Mouse (Mus musculus) midbrain, embryonic 10.5 days (tissue): Measurements from ENCODE around the gene Plekhf1. TPM values are rescaled to one million over a fixed set of nuclear protein-coding genes. Genes with fewer than 3 reads are reported as not detected.

Experiments
- DNase-seq: peaks from one replicate; pipeline ENCODE4 v3.0.0-alpha.2; 2017; ENCODE audit warnings: low spot score
- H3K27ac ChIP-seq: fragments of 300-500 bp; sonication (generic); replicated peaks from 2 replicates; pipeline ENCODE4 v1.5.1; 2016; ENCODE audit warnings: mild to moderate bottlenecking
- H3K27me3 ChIP-seq: fragments of 300-500 bp; sonication (generic); 2 replicates; pipeline ENCODE4 v1.6.1; 2016; ENCODE audit warnings: low read depth, mild to moderate bottlenecking; ENCODE audit not compliant: poor library complexity, severe bottlenecking
- H3K36me3 ChIP-seq: fragments of 300-500 bp; sonication (generic); 2 replicates; pipeline ENCODE4 v1.6.1; 2016; ENCODE audit warnings: mild to moderate bottlenecking, moderate library complexity
- H3K4me1 ChIP-seq: fragments of 300-500 bp; sonication (generic); 2 replicates; pipeline ENCODE4 v1.6.1; 2016
- H3K4me3 ChIP-seq: fragments of 300-500 bp; sonication (generic); 2 replicates; pipeline ENCODE4 v1.5.1; 2016; ENCODE audit warnings: mild to moderate bottlenecking, moderate library complexity
- H3K9me3 ChIP-seq: fragments of 300-500 bp; sonication (generic); replicated peaks from 2 replicates; pipeline ENCODE4 v1.6.1; 2016; ENCODE audit warnings: mild to moderate bottlenecking
- WGBS: fragments of 180-500 bp; shearing (Covaris S2); methylation state at CpG from one replicate; pipeline ENCODE4 v1.1.7; 2016; 5-methylcytosine and 5-hydroxymethylcytosine counted together
- polyA plus RNA-seq: library from polyadenylated mRNA; unstranded; fragments of >200 nt; fragmentation: Nextera tagmentation; extraction: Ambion mirVana; gene quantifications from 2 replicates; pipeline ENCODE4 v1.2.1, GENCODE M21; 2016

Gene Plekhf1
- polyA plus RNA-seq: 2.3 and 2.6 TPM in 2 replicates

GRCm38 (mm10) chr7:38227900-38228298 is at the start of gene Plekhf1:
TSS of gene Plekhf1 (minus strand) at chr7:38228016.
- Histone ChIP-seq H3K4me1 (peaks cover 21% of the 10 kb centered on the region), H3K27me3 (peaks cover 27% of the 10 kb centered on the region), H3K4me3 (peak within 1 kb of the TSS; percentile 70), H3K9me3 (no peaks in the 10 kb centered on the region), H3K27ac (peak within 1 kb of the TSS; percentile 79), H3K36me3 (no peaks in the 10 kb centered on the region)
- peak; percentile 94 for DNase-seq
- under 1% methylated on average over 36 of the region's 36 CpGs for WGBS

- DNase-seq: no peak
- Histone ChIP-seq H3K36me3 (peaks cover 13% of the 10 kb centered on the region), H3K4me1 (peaks cover 17% of the 10 kb centered on the region), H3K4me3 (no peak overlapping the region), H3K9me3 (no peaks in the 10 kb centered on the region), H3K27me3 (no peaks in the 10 kb centered on the region), H3K27ac (no peak overlapping the region)
Observed at GRCm38 (mm10) chr7:38272551-38272950, 44.7 kb upstream of the Plekhf1 start.

GRCm38 (mm10) chr7:38271859-38272258 is 44.0 kb upstream of the Plekhf1 start:
- WGBS: 19% methylated on average over 4 of the region's 4 CpGs
- Histone ChIP-seq H3K27ac (no peak overlapping the region), H3K27me3 (no peaks in the 10 kb centered on the region), H3K9me3 (no peaks in the 10 kb centered on the region), H3K36me3 (peaks cover 20% of the 10 kb centered on the region), H3K4me1 (peaks cover 17% of the 10 kb centered on the region), H3K4me3 (peak overlapping the region; percentile 83)
- DNase-seq: no peak

GRCm38 (mm10) chr7:38271511-38271811 is 43.6 kb upstream of the Plekhf1 start:
- peak overlapping the region; percentile 89 for H3K27ac ChIP-seq
- peak overlapping the region; percentile 83 for H3K4me3 ChIP-seq
- no peak for DNase-seq
- H3K4me1 ChIP-seq: peaks cover 17% of the 10 kb centered on the region
- H3K27me3 ChIP-seq: no peaks in the 10 kb centered on the region
- no peaks in the 10 kb centered on the region for H3K9me3 ChIP-seq
- peaks cover 24% of the 10 kb centered on the region for H3K36me3 ChIP-seq
- 1% methylated on average over 11 of the region's 11 CpGs for WGBS

GRCm38 (mm10) chr7:38270703-38271510 is 43.1 kb upstream of the Plekhf1 start, which contains the start of gene Pop4:
TSS of gene Pop4 (minus strand) at chr7:38271423.
- peak within 1 kb of the TSS; percentile 83 for H3K4me3 ChIP-seq
- peak; percentile 91 for DNase-seq
- H3K9me3 ChIP-seq: no peaks in the 10 kb centered on the region
- no peaks in the 10 kb centered on the region for H3K27me3 ChIP-seq
- H3K4me1 ChIP-seq: peaks cover 17% of the 10 kb centered on the region
- WGBS: under 1% methylated on average over 38 of the region's 38 CpGs
- peaks cover 29% of the 10 kb centered on the region for H3K36me3 ChIP-seq
- peak within 1 kb of the TSS; percentile 89 for H3K27ac ChIP-seq

- Histone ChIP-seq H3K9me3 (no peaks in the 10 kb centered on the region), H3K27ac (no peak overlapping the region), H3K36me3 (peaks cover 67% of the 10 kb centered on the region), H3K4me1 (peaks cover 17% of the 10 kb centered on the region), H3K4me3 (no peak overlapping the region), H3K27me3 (no peaks in the 10 kb centered on the region)
- DNase-seq: peak; percentile 48
- 92% methylated on average over 8 of the region's 8 CpGs for WGBS
Observed at GRCm38 (mm10) chr7:38267006-38267680, 39.3 kb upstream of the Plekhf1 start.

- WGBS: 95% methylated on average over 5 of the region's 5 CpGs
- no peaks in the 10 kb centered on the region for H3K4me1 ChIP-seq
- H3K9me3 ChIP-seq: no peaks in the 10 kb centered on the region
- H3K4me3 ChIP-seq: no peak overlapping the region
- H3K27ac ChIP-seq: no peak overlapping the region
- peaks cover 66% of the 10 kb centered on the region for H3K36me3 ChIP-seq
- DNase-seq: no peak
- no peaks in the 10 kb centered on the region for H3K27me3 ChIP-seq
Observed at GRCm38 (mm10) chr7:38262406-38262805, 34.6 kb upstream of the Plekhf1 start.

- 86% methylated on average over 2 of the region's 2 CpGs for WGBS
- no peaks in the 10 kb centered on the region for H3K4me1 ChIP-seq
- no peak overlapping the region for H3K27ac ChIP-seq
- peaks cover 39% of the 10 kb centered on the region for H3K36me3 ChIP-seq
- DNase-seq: no peak
- H3K4me3 ChIP-seq: no peak overlapping the region
- H3K9me3 ChIP-seq: no peaks in the 10 kb centered on the region
- no peaks in the 10 kb centered on the region for H3K27me3 ChIP-seq
Observed at GRCm38 (mm10) chr7:38259631-38260030, 31.8 kb upstream of the Plekhf1 start.

- no peaks in the 10 kb centered on the region for H3K36me3 ChIP-seq
- no peak overlapping the region for H3K27ac ChIP-seq
- H3K27me3 ChIP-seq: no peaks in the 10 kb centered on the region
- no peaks in the 10 kb centered on the region for H3K9me3 ChIP-seq
- DNase-seq: no peak
- no peak overlapping the region for H3K4me3 ChIP-seq
- no peaks in the 10 kb centered on the region for H3K4me1 ChIP-seq
Observed at GRCm38 (mm10) chr7:38253441-38253840, 25.6 kb upstream of the Plekhf1 start.

GRCm38 (mm10) chr7:38251494-38252216 is 23.8 kb upstream of the Plekhf1 start:
- DNase-seq: no peak
- no peaks in the 10 kb centered on the region for H3K27me3 ChIP-seq
- WGBS: 71% methylated on average over 5 of the region's 5 CpGs
- H3K4me3 ChIP-seq: no peak overlapping the region
- H3K4me1 ChIP-seq: no peaks in the 10 kb centered on the region
- H3K36me3 ChIP-seq: no peaks in the 10 kb centered on the region
- no peak overlapping the region for H3K27ac ChIP-seq
- no peaks in the 10 kb centered on the region for H3K9me3 ChIP-seq

- DNase-seq: no peak
- 75% methylated on average over 4 of the region's 4 CpGs for WGBS
- H3K27ac ChIP-seq: no peak overlapping the region
- no peak overlapping the region for H3K4me3 ChIP-seq
- no peaks in the 10 kb centered on the region for H3K9me3 ChIP-seq
- H3K4me1 ChIP-seq: no peaks in the 10 kb centered on the region
- no peaks in the 10 kb centered on the region for H3K36me3 ChIP-seq
- no peaks in the 10 kb centered on the region for H3K27me3 ChIP-seq
Observed at GRCm38 (mm10) chr7:38242417-38242816, 14.6 kb upstream of the Plekhf1 start.

GRCm38 (mm10) chr7:38237140-38237539 is 9.3 kb upstream of the Plekhf1 start:
- H3K4me3 ChIP-seq: no peak overlapping the region
- H3K27me3 ChIP-seq: no peaks in the 10 kb centered on the region
- H3K4me1 ChIP-seq: no peaks in the 10 kb centered on the region
- H3K36me3 ChIP-seq: no peaks in the 10 kb centered on the region
- no peak overlapping the region for H3K27ac ChIP-seq
- DNase-seq: no peak
- H3K9me3 ChIP-seq: no peaks in the 10 kb centered on the region
